Mouse (Mus musculus) neural tube, embryonic 11.5 days (tissue): Measurements from ENCODE around the gene Gm39653. TPM values are rescaled to one million over a fixed set of nuclear protein-coding genes. Genes with fewer than 3 reads are reported as not detected.

Experiments used
- ATAC-seq: fragments of 200-750 bp; cut with Nextera tagmentation; 2 replicates; pipeline ENCODE4 v1.8.0; 2017; ENCODE audit warnings: moderate number of reproducible peaks, mild to moderate bottlenecking, moderate TSS enrichment, moderate library complexity; ENCODE audit not compliant: insufficient read depth, low FRiP score, low TSS enrichment
- DNase-seq: peaks from one replicate; pipeline ENCODE4 v3.0.0-alpha.2; 2015; ENCODE audit warnings: low spot score
- H3K27ac ChIP-seq: fragments of 300-500 bp; sonication (generic); 2 replicates; pipeline ENCODE4 v1.5.1; 2014; ENCODE audit warnings: low read depth, mild to moderate bottlenecking, low read length
- H3K27me3 ChIP-seq: fragments of 300-500 bp; sonication (generic); 2 replicates; pipeline ENCODE4 v1.6.1; 2014; ENCODE audit warnings: mild to moderate bottlenecking, low read length, mixed read lengths; ENCODE audit not compliant: control insufficient read depth, insufficient read depth
- H3K36me3 ChIP-seq: fragments of 300-500 bp; sonication (generic); 2 replicates; pipeline ENCODE4 v1.6.1; 2014; ENCODE audit warnings: mild to moderate bottlenecking, low read length, moderate library complexity, mixed read lengths; ENCODE audit not compliant: control insufficient read depth, insufficient read depth
- H3K4me1 ChIP-seq: fragments of 300-500 bp; sonication (generic); 2 replicates; pipeline ENCODE4 v1.6.1; 2014; ENCODE audit warnings: low read length, mixed read lengths; ENCODE audit not compliant: control insufficient read depth, insufficient read depth
- H3K4me2 ChIP-seq: fragments of 300-500 bp; sonication (generic); 2 replicates; pipeline ENCODE4 v1.6.1; 2014; ENCODE audit warnings: low read depth, mild to moderate bottlenecking, moderate library complexity
- H3K4me3 ChIP-seq: fragments of 300-500 bp; sonication (generic); 2 replicates; pipeline ENCODE4 v1.5.1; 2014; ENCODE audit warnings: low read depth, low read length
- H3K9ac ChIP-seq: fragments of 300-500 bp; sonication (generic); 2 replicates; pipeline ENCODE4 v1.6.1; 2014; ENCODE audit warnings: mild to moderate bottlenecking, low read length
- H3K9me3 ChIP-seq: fragments of 300-500 bp; sonication (generic); 2 replicates; pipeline ENCODE4 v1.6.1; 2016; ENCODE audit warnings: low read length; ENCODE audit not compliant: control insufficient read depth
- WGBS: fragments of 180-500 bp; shearing (Covaris S2); extraction: QIAGEN DNeasy Blood & Tissue Kit; methylation state at CpG from one replicate; pipeline ENCODE4 v1.1.7; 2014; 5-methylcytosine and 5-hydroxymethylcytosine counted together
- polyA plus RNA-seq: library from polyadenylated mRNA; unstranded; fragments of >200 nt; fragmentation: Nextera tagmentation; extraction: Ambion mirVana; gene quantifications from 2 replicates; pipeline ENCODE4 v1.2.1, GENCODE M21; 2014

Gene Gm39653
- polyA plus RNA-seq, 1 experiment from 2014 or later = not detected

DNA sequence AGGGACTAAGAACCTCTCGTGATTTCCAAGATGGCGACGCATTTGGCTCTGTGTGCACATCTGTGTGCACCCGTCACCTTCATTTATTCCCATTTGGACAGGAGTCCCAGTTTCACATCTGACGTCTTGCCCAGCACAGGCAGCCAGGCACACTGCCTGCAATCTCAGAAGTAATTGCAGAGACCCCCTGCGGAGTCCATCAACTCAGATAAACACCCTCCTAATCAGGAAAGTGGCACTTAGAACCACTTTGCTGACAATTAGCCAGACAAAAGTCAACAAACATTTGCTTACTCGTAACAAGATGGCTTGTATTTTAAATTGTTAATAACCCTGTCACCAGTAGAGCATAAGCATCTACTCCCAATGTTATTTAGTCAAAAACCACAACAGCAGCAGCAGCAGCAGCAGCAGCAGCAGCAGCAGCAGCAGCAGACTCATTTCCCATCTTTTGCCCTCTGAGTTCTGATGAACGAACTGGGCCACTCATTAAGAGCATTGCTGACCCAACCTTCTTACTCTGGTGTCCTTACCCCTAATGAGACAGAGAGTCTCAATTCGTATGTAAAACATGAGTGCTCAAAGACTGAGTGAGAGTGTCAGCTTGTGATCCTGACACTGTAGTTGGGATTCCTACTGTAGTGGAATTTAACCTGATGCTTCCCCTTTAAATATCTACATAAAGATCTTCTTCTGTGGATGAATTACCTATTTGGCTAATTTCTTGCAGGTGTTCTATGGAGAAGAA lies 51.6 kb downstream of the Gm39653 start:
- Histone ChIP-seq H3K27ac (no peak overlapping the region), H3K4me3 (no peak overlapping the region), H3K4me2 (no peak overlapping the region), H3K4me1 (0 out of 2 replicates have a peak, but pooled peaks cover 5% of the 10 kb centered on the region), H3K9ac (no peak overlapping the region), H3K9me3 (no peaks in the 10 kb centered on the region), H3K27me3 (no peaks in the 10 kb centered on the region), H3K36me3 (no peaks in the 10 kb centered on the region)
- WGBS = 26% methylated on average over 9 of the region's 9 CpGs
- no peak for DNase-seq
- ATAC-seq = no peak

DNA sequence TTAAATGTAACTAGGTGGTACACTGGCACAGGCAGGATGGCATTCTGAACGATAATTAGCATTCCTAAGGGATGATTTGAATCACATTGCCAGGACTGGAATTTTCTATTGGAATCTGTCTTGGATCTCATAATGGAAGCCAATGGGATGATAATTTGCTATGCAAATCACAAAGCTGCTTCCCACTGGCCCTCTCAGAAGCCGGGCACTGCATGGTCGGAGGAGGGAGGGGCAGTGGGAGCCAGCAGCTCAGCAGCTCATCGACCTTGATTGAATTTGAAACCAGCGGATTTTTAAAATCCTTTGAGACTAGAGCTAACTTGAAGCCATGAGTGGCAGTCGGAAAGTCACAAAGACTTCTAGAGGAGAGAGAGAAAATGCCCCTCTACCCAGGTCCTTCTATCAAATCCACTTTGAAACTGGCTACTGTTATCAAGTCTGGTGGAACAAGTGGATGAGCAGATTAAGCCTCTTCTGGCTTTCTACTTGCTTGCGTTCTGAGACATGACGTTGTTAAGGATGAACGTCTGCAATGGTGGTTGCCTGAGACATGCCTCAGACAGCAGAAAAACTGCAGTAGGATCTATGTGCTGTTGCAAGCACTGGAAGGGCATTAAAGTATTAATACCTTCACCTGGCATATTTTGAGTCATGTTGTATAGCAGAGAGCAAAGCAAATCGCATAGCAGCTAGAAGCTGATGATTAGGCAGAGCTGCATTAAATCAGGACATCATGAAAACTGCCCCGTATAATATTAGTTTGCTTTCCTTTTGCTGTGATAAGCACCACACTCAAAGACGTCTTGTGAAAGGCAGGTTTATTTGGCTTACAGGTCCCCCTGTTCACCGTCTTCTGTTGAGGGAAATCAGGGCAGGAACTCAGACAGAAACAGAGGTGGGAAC lies 52.4 kb downstream of the Gm39653 start:
- DNase-seq = no peak
- H3K9me3 ChIP-seq = no peaks in the 10 kb centered on the region
- 0 out of 2 replicates have a peak, but pooled peaks have one; percentile 53 for ATAC-seq
- H3K27ac ChIP-seq = no peak overlapping the region
- H3K9ac ChIP-seq = no peak overlapping the region
- WGBS = 26% methylated on average over 13 of the region's 13 CpGs
- no peak overlapping the region for H3K4me3 ChIP-seq
- 0 out of 2 replicates have a peak, but pooled peaks cover 5% of the 10 kb centered on the region for H3K4me1 ChIP-seq
- H3K4me2 ChIP-seq = no peak overlapping the region
- H3K36me3 ChIP-seq = no peaks in the 10 kb centered on the region
- no peaks in the 10 kb centered on the region for H3K27me3 ChIP-seq

DNA sequence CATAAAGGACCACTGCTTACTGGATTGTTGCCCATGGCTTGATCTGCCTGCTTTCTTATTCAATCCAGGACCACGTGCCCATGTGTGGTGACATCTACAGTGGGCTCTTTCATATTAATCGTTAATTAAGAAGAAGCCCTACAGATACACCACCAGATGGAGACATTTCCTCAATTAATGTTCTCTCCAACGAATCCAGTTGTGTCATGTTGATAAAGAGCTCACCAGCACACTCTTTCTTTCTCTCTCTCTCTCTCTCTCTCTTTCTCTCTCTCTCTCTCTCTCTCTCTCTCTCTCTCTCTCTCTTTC lies 53.0 kb downstream of the Gm39653 start:
- 6% methylated on average over 3 of the region's 3 CpGs for WGBS
- Histone ChIP-seq H3K9ac (no peak overlapping the region), H3K27ac (no peak overlapping the region), H3K27me3 (no peaks in the 10 kb centered on the region), H3K9me3 (no peaks in the 10 kb centered on the region), H3K36me3 (no peaks in the 10 kb centered on the region), H3K4me3 (no peak overlapping the region), H3K4me1 (0 out of 2 replicates have a peak, but pooled peaks cover 5% of the 10 kb centered on the region), H3K4me2 (no peak overlapping the region)
- ATAC-seq (no peak), DNase-seq (peak; percentile 57)

Other genes starting within 250 kb of the Gm39653 start
- 5.5 and 6.5 TPM in 2 replicates for gene Adam23, start 170.1 kb upstream of the Gm39653 start, polyA plus RNA-seq
- gene Dytn, start 71.0 kb downstream of the Gm39653 start, polyA plus RNA-seq = not detected in 2 replicates
- gene Mdh1b, start 114.3 kb downstream of the Gm39653 start, polyA plus RNA-seq = 0.23 and 0.31 TPM in 2 replicates
- gene Fastkd2, start 114.6 kb downstream of the Gm39653 start, polyA plus RNA-seq = 74.3 and 82.6 TPM in 2 replicates
- 0.17 and 0.35 TPM in 2 replicates for gene 4933402D24Rik, start 153.3 kb downstream of the Gm39653 start, polyA plus RNA-seq